Mouse (Mus musculus) liver, postnatal 0 days (tissue): ENCODE measurements around the gene Itm2b. TPM values are rescaled to one million over a fixed set of nuclear protein-coding genes. Genes with fewer than 3 reads are reported as not detected.

Experiments
- ATAC-seq: fragments of 200-750 bp; cut with Nextera tagmentation; 2 replicates; pipeline ENCODE4 v1.8.0; 2017; ENCODE audit warnings: mild to moderate bottlenecking, moderate library complexity
- DNase-seq: peaks from one replicate; pipeline ENCODE4 v3.0.0-alpha.2; 2016
- H3K27ac ChIP-seq: fragments of 300-500 bp; sonication (generic); 2 replicates; pipeline ENCODE4 v1.5.1; 2014; ENCODE audit warnings: antibody characterized with exemption, moderate library complexity, mild to moderate bottlenecking, low read depth
- H3K27me3 ChIP-seq: fragments of 300-500 bp; sonication (generic); 2 replicates; pipeline ENCODE4 v1.6.1; 2014; ENCODE audit warnings: low read length, control low read depth, mixed read lengths; ENCODE audit not compliant: insufficient read depth
- H3K36me3 ChIP-seq: fragments of 300-500 bp; sonication (generic); replicated peaks from 2 replicates; pipeline ENCODE4 v1.6.1; 2014; ENCODE audit warnings: mild to moderate bottlenecking, control low read depth, low read length, moderate library complexity, mixed read lengths; ENCODE audit not compliant: insufficient read depth
- H3K4me1 ChIP-seq: fragments of 300-500 bp; sonication (generic); 2 replicates; pipeline ENCODE4 v1.6.1; 2014; ENCODE audit warnings: antibody characterized with exemption, mild to moderate bottlenecking, control low read depth; ENCODE audit not compliant: insufficient read depth
- H3K4me2 ChIP-seq: fragments of 300-500 bp; sonication (generic); 2 replicates; pipeline ENCODE4 v1.6.1; 2014; ENCODE audit warnings: low read depth, mild to moderate bottlenecking, low read length, moderate library complexity, mixed read lengths
- H3K4me3 ChIP-seq: fragments of 300-500 bp; sonication (generic); 2 replicates; pipeline ENCODE4 v1.5.1; 2014; ENCODE audit warnings: low read depth, low read length
- H3K9ac ChIP-seq: fragments of 300-500 bp; sonication (generic); replicated peaks from 2 replicates; pipeline ENCODE4 v1.6.1; 2014; ENCODE audit warnings: mild to moderate bottlenecking, moderate library complexity
- H3K9me3 ChIP-seq: fragments of 300-500 bp; sonication (generic); 2 replicates; pipeline ENCODE4 v1.6.1; 2016; ENCODE audit warnings: mild to moderate bottlenecking, control low read depth, low read length, mixed read lengths
- CTCF ChIP-seq: sonication (generic); IDR thresholded peaks from 2 replicates; pipeline ENCODE4 v1.5.1; 2016; ENCODE audit warnings: antibody characterized with exemption, low read depth
- EP300 ChIP-seq: IDR thresholded peaks from 2 replicates; pipeline ENCODE4 v1.6.1; 2016; ENCODE audit warnings: antibody characterized with exemption, low read depth, mild to moderate bottlenecking
- WGBS: fragments of 180-500 bp; shearing (Covaris S2); extraction: QIAGEN DNeasy Blood & Tissue Kit; methylation state at CpG from one replicate; pipeline ENCODE4 v1.1.7; 2014; ENCODE audit not compliant: insufficient replicate concordance; 5-methylcytosine and 5-hydroxymethylcytosine counted together
- polyA plus RNA-seq: library from polyadenylated mRNA; unstranded; fragments of >200 nt; fragmentation: Nextera tagmentation; extraction: Ambion mirVana; gene quantifications from 2 replicates; pipeline ENCODE4 v1.2.1, GENCODE M21; 2015

The Itm2b gene
- polyA plus RNA-seq, 1 experiment from 2014 or later: 961 TPM

DNA sequence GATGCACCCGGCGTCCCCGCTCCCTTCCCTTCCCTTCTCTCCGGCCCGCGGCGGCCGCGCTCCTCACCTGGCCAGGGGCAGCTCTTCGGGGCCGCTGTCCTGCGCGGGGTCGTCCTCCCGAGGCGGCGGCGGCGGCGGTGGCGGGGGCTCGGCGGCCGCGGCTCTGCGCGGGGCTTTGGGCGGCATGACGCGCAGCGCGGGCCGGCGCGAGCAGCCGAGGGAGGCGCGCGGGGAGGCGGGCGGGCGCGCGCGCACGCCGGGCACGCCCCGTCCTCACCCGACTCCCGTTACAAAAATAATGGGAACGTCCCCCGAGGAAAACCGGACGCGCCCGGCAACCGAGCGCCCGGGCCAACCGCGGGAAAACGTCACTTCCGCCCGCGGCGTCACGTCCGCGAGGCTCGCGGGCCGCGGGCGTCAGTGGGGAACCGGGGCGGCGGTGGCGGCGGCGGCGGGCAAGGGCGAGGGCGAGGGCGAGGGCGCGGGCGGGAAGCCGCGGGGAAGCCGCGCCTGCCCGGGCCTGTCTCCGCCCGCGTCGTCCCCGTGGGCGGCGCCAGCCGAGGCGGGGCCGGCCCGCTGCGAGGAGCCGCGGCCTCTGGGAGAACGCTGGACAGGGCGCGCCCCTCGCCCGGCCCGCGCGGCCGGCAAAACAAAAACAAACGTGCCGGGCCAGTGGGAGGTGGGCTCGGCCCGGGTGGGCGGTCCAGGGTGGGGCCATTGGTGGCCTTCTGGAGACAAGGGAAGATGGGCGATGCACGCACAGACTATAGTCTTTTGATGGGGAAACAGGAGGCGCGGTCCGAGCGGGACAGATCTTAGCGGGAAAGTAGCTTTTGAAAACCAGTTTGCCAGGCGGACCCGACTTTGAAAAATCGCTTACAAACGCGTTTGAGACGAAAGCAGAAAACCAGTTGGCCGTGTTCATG lies 59.4 kb downstream of the Itm2b start, which contains the start of gene Rb1:
Rb1 (minus strand) TSS at position 367 of the 926 bp plus-strand sequence.
- H3K27me3 ChIP-seq: no peaks in the 10 kb centered on the region
- no peaks in the 10 kb centered on the region for H3K9me3 ChIP-seq
- ATAC-seq (peak; percentile 89), DNase-seq (peak; percentile 90)
- peaks cover 23% of the 10 kb centered on the region for H3K4me1 ChIP-seq
- H3K27ac ChIP-seq: peak within 1 kb of the TSS; percentile 98
- H3K36me3 ChIP-seq: peaks cover 6% of the 10 kb centered on the region; the same call in 1 of the 2 replicates
- under 1% methylated on average over 84 of the region's 135 CpGs for WGBS
- peak within 1 kb of the TSS; percentile 85 for H3K4me2 ChIP-seq
- TF ChIP-seq EP300 (no peak), CTCF (no peak)
- peak within 1 kb of the TSS; percentile 91 for H3K9ac ChIP-seq
- peak within 1 kb of the TSS; percentile 91 for H3K4me3 ChIP-seq

GRCm38 (mm10) chr14:73324634-73325455 lies 60.2 kb downstream of the Itm2b start:
- DNase-seq (peak; percentile 67), ATAC-seq (peak; percentile 18)
- no peaks in the 10 kb centered on the region for H3K9me3 ChIP-seq
- TF ChIP-seq CTCF (no peak), EP300 (no peak)
- no peaks in the 10 kb centered on the region for H3K27me3 ChIP-seq
- peaks cover 28% of the 10 kb centered on the region for H3K4me1 ChIP-seq
- peak overlapping the region; percentile 91 for H3K4me3 ChIP-seq
- under 1% methylated on average over 48 of the region's 55 CpGs for WGBS
- H3K9ac ChIP-seq: peak overlapping the region; percentile 91
- H3K4me2 ChIP-seq: peak overlapping the region; percentile 85
- peak overlapping the region; percentile 98 for H3K27ac ChIP-seq
- peaks cover 6% of the 10 kb centered on the region; the same call in 1 of the 2 replicates for H3K36me3 ChIP-seq

GRCm38 (mm10) chr14:73323965-73324364 lies 61.1 kb downstream of the Itm2b start:
- Histone ChIP-seq H3K4me3 (peak overlapping the region; percentile 91), H3K27ac (0 out of 2 replicates have a peak overlapping the region, but pooled peaks have one; percentile 60), H3K4me1 (peaks cover 28% of the 10 kb centered on the region), H3K36me3 (peaks cover 6% of the 10 kb centered on the region; the same call in 1 of the 2 replicates), H3K9ac (peak overlapping the region; percentile 91), H3K27me3 (no peaks in the 10 kb centered on the region), H3K9me3 (no peaks in the 10 kb centered on the region), H3K4me2 (peak overlapping the region; percentile 85)
- 76% methylated on average over 2 of the region's 2 CpGs for WGBS
- DNase-seq (no peak), ATAC-seq (no peak)
- TF ChIP-seq EP300: no peak
- no peak for TF ChIP-seq CTCF

- peak; percentile 91 for TF ChIP-seq EP300
- no peak for TF ChIP-seq CTCF
- Histone ChIP-seq H3K4me1 (peaks cover 27% of the 10 kb centered on the region), H3K4me3 (peak overlapping the region; percentile 91), H3K4me2 (peak overlapping the region; percentile 85), H3K36me3 (peaks cover 6% of the 10 kb centered on the region; the same call in 1 of the 2 replicates), H3K27me3 (no peaks in the 10 kb centered on the region), H3K27ac (peak overlapping the region; percentile 60), H3K9ac (no peak overlapping the region), H3K9me3 (no peaks in the 10 kb centered on the region)
- DNase-seq (no peak), ATAC-seq (peak; percentile 13)
- WGBS: 43% methylated on average over 3 of the region's 3 CpGs
These were observed 62.9 kb downstream of the Itm2b start for GRCm38 (mm10) chr14:73322142-73322541.

GRCm38 (mm10) chr14:73316933-73317332 lies 68.2 kb downstream of the Itm2b start:
- no peak for TF ChIP-seq EP300
- no peak for TF ChIP-seq CTCF
- peaks cover 6% of the 10 kb centered on the region; the same call in 1 of the 2 replicates for H3K36me3 ChIP-seq
- H3K4me1 ChIP-seq: peaks cover 7% of the 10 kb centered on the region

More at GRCm38 (mm10) chr14:73316933-73317332, 68.2 kb downstream of the Itm2b start:
- H3K4me2 ChIP-seq: no peak overlapping the region
- no peaks in the 10 kb centered on the region for H3K27me3 ChIP-seq
- DNase-seq (no peak), ATAC-seq (no peak)
- H3K9me3 ChIP-seq: no peaks in the 10 kb centered on the region
- H3K4me3 ChIP-seq: no peak overlapping the region
- H3K9ac ChIP-seq: no peak overlapping the region
- H3K27ac ChIP-seq: no peak overlapping the region
